Mouse (Mus musculus) layer of hippocampus, adult 8-10 months (tissue): ENCODE measurements at regions not wholly inside any gene's neighbourhood (a gene's known extent, or its start where the extent isn't known, plus 50 kb on each side); places are given as distances from the start of the nearest gene placed in this dataset.
A peak's percentile ranks its signal among the peaks of the same experiment; 100 is the strongest.

Experiments used
- DNase-seq, 2 experiments: peaks; one replicate each; pipeline ENCODE4 v3.0.0; 2022; ENCODE audit warnings: low spot score in 2 of 2

DNA sequence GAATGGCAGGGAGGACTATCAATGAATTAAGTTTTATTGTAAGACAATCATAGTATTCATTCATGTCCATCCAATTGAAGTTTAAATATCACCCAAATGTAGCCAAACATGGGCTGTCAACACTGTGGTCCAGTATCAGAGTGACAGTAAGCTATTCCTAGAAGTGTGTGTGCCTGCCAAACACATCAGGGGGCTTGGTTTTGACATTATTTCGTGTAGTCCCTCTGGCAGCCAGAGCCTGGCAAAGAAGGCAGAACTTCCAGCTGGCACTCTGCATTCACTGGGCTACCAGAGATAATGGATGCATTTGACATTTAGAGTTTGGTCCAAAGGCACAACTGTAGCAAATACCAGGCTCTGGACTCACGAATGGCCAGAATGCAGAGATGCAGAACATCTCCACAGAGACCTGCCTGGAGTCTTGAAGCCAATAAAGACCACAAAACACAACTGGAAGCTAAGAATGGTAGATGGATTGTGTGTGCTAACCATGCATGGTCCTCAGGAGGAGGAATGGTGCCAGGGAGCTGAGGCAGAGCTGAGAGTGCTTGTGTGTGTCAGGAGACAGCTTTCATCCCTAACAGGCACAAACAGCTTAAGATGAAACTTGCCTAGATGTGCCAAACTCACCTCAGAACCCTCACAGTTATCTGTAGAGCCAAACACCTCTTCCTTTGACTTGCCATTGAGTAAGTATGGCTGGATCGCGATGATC, 210.9 kb downstream of the Lrig3 start:
- no peak for DNase-seq

DNA sequence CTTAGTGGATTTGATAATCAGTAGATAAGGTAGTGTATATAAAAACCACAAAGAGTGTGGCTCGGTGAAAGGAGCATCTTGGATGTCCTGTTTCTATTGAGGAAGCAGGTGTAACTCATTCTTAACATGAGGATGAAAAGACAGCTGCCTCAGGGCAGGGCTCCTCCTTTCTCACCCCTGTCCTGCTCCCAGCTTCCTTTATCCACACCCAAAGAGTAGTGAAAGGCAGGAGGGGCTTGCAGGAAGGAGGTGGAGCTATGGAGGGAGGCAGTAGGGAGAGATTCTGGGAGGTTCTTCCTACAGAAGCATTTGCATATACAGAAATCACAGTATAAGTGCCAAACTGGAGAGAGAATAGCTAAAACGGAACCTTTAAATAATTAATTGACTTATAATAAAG, 216.4 kb downstream of the Lrig3 start:
- DNase-seq: no peak

DNA sequence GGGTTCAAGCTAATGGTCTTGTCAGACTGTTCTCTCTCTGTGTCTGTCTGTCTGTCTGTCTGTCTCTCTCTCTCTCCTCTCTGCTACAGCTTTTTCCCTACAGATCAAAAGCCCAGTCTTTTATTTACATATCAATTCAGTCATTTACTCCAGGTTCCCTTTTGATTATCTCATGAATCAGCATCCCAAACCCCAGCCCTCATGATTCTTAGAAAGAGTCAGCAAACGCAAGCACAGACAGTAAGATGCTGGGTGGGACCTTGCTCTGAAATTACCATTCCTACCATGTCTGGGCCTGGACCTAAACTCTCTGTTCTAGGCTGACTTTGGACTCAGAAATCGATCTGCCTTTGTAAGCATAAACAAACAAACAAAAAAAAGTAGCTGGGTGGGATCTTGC, 218.0 kb downstream of the Lrig3 start:
- no peak for DNase-seq

DNA sequence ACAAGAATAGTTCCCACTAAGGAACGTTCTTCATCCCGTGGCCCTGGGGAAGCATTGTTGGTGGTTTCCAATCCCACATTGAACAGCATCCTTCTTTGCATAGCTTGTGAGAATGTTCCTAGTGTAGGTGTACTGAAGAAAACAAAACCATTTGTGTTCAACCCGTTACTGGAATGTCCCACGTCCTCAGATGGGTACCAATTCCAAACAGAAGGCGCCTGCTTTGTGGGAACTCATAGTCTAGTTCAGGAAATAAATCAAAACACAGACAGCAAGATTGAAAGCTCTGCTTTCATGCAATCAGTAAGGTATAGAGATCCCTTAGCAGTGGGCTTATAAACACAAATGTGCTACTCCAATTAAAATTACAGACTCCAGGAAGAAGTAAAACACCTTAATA, 219.4 kb downstream of the Lrig3 start:
- peak; percentile 54 to 57 for DNase-seq

DNA sequence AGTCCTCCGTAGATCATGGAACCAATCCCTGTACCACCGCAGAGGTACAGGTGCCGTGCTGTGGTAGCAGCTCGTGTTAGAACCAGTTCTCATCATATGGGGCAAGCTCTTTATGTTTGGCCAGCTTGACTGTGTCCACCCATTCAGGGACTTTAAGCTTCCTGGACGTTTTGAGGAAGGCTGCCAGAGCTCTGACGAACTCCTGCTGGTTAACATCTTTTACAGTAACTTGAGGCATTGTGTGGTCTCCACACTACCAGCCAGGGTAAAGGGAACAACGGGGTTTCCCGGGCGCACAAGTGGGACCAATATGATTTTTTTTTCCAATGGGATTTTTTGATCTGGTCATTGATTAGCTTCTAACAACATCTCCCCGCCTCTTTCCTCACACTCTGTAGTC, 220.1 kb downstream of the Lrig3 start:
- no peak for DNase-seq

DNA sequence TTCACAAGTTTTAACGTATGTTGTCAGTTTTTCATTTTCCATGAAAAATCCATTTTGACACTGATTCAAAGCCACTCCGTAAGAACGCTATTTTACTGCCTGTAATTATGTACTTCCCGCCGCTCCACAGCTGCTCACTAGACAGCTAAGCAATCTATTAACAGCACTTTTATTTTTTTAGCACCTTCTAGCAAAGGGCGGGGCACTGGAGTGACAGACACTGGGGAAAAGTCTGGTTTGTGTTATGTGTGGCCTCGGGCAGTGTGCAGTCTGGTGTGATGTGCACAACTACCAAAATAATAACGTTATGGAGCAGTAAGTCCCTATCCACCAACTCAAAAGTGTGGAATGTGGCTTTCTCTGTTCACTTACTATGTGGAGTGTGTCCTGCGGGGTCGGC, 223.0 kb downstream of the Lrig3 start:
- no peak for DNase-seq
